Mouse (Mus musculus): ENCODE data around the gene Grb14. TPM values are rescaled to one million over a fixed set of nuclear protein-coding genes. Genes with fewer than 3 reads are reported as not detected.

The Grb14 gene
- total RNA-seq (2012; rRNA removed), result not detected in 2 replicates
- polyA plus RNA-seq (2012; ENCODE audit: insufficient read depth in 1 of 2, insufficient read length in 2 of 2, low read depth in 1 of 2, low replicate concordance in 2 of 2, missing spikeins in 1 of 2), result not detected

DNA sequence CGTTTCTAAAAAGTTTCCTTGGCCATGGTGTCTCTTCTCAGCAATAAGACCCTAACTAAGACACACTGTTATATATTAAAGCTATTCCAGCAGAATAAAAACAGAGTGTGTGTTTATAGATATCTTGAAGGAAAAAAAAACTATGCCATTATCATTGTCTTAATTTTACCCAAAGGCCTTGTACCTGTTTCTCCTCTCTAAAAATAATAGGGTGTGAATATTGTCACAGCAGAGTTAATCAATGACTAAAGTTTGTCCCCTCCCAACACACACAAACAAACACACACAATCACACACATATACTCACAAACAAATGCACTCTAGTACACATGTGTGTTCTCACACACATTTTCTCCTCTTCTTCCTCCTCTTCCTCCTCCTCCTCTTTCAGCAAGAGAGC is at the start of gene Grb14:
Gene Grb14, minus strand, starts transcription at position 101 of the 400 bp plus-strand sequence.
- H3K79me2 ChIP-seq (ENCODE audit: control insufficient read depth, insufficient read depth, low read length, poor library complexity), result no peaks in the 10 kb centered on the region
- H3K9me3 ChIP-seq (replicated peaks; ENCODE audit: insufficient read depth, low read length), result no peaks in the 10 kb centered on the region
- no peak for TF ChIP-seq MXI1 (IDR thresholded peaks at IDR 0.05; ENCODE audit: low read depth, low read length)
- TF ChIP-seq BHLHE40 (IDR thresholded peaks at IDR 0.05; ENCODE audit: borderline replicate concordance, low read depth, low read length), result no peak
- TF ChIP-seq ZC3H11A (IDR thresholded peaks at IDR 0.05; ENCODE audit: low read depth, low read length), result no peak
- TF ChIP-seq ZMIZ1 (IDR thresholded peaks at IDR 0.05; ENCODE audit: low read depth, low read length), result no peak
- TF ChIP-seq MEF2A (IDR thresholded peaks at IDR 0.05; ENCODE audit: extremely low read depth, insufficient replicate concordance, low read depth, low read length, poor library complexity, severe bottlenecking), result no peak
- no peak for TF ChIP-seq RAD21 (IDR thresholded peaks at IDR 0.05; ENCODE audit: low read depth, low read length)
- no peak for TF ChIP-seq POLR2AphosphoS2 (IDR thresholded peaks at IDR 0.05; ENCODE audit: low read length)
- TF ChIP-seq CHD1 (IDR thresholded peaks at IDR 0.05; ENCODE audit: low read depth, low read length), result no peak
- TF ChIP-seq MAZ (IDR thresholded peaks at IDR 0.05; ENCODE audit: low read depth, low read length), result no peak
- no peak for TF ChIP-seq SIN3A (IDR thresholded peaks at IDR 0.05; ENCODE audit: low read length)
- H3K27ac ChIP-seq (ENCODE audit: control insufficient read depth, low read depth, low read length), result no peak within 1 kb of the TSS
- H3K36me3 ChIP-seq (ENCODE audit: control insufficient read depth in 1 of 2, insufficient read depth in 2 of 2, low read length in 2 of 2), result no peaks in the 10 kb centered on the region
- no peak within 1 kb of the TSS for H3K4me3 ChIP-seq (ENCODE audit: control insufficient read depth in 1 of 2, insufficient read depth in 1 of 2, low read depth in 2 of 2, low read length in 2 of 2)
- H3K27me3 ChIP-seq (ENCODE audit: control insufficient read depth in 1 of 2, insufficient read depth in 2 of 2, low read length in 2 of 2), result no peaks in the 10 kb centered on the region
- no peaks in the 10 kb centered on the region for H3K4me1 ChIP-seq (ENCODE audit: control insufficient read depth in 1 of 2, insufficient read depth in 2 of 2, low read length in 2 of 2)
- no peak within 1 kb of the TSS for H3K9ac ChIP-seq (ENCODE audit: control insufficient read depth, low read depth, low read length, poor library complexity, severe bottlenecking)
- no peak for DNase-seq (ENCODE audit: low read depth, low spot score)

DNA sequence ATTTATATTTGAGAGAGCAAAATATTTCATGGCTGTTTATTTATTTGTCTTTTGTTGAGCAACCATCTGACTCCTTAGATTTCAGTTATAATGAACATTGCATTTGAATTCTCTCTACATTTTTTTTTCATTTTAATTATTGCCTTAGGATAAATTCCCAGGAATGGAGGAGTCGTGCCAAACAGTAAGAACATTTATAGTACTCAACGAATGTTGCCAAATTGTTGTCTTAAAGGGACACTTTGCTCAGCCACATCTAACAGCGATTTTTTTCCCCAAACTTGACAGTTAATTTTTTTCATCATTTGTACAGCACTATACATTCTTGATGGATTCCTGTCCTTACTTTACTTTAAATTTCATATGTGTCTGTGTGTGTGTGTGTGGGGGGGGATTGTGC is 47.4 kb upstream of the Grb14 start:
- TF ChIP-seq TAL1 (IDR thresholded peaks at IDR 0.05; ENCODE audit: low read length) (no peak), UBTF (IDR thresholded peaks at IDR 0.05; ENCODE audit: borderline replicate concordance, insufficient read depth, low read depth, low read length) (no peak), E2F4 (IDR thresholded peaks at IDR 0.05; ENCODE audit: borderline replicate concordance, low read depth, low read length) (no peak), ZC3H11A (IDR thresholded peaks at IDR 0.05; ENCODE audit: low read depth, low read length) (no peak), RCOR1 (IDR thresholded peaks at IDR 0.05; ENCODE audit: low read depth, low read length) (no peak), CHD2 (IDR thresholded peaks at IDR 0.05; ENCODE audit: low read length) (no peak), GABPA (IDR thresholded peaks at IDR 0.05; ENCODE audit: low read depth, low read length) (no peak)
- Histone ChIP-seq H3K36me3 (ENCODE audit: control insufficient read depth in 1 of 2, insufficient read depth in 2 of 2, low read length in 2 of 2) (no peaks in the 10 kb centered on the region), H3K9ac (ENCODE audit: control insufficient read depth, low read depth, low read length, poor library complexity, severe bottlenecking) (no peak overlapping the region), H3K79me2 (ENCODE audit: control insufficient read depth, insufficient read depth, low read length, poor library complexity) (no peaks in the 10 kb centered on the region), H3K9me3 (replicated peaks; ENCODE audit: insufficient read depth, low read length) (no peaks in the 10 kb centered on the region), H3K4me1 (ENCODE audit: control insufficient read depth in 1 of 2, insufficient read depth in 2 of 2, low read length in 2 of 2) (no peaks in the 10 kb centered on the region), H3K27ac (ENCODE audit: control insufficient read depth, low read depth, low read length) (no peak overlapping the region), H3K27me3 (ENCODE audit: control insufficient read depth in 1 of 2, insufficient read depth in 2 of 2, low read length in 2 of 2) (no peaks in the 10 kb centered on the region), H3K4me3 (ENCODE audit: control insufficient read depth in 1 of 2, insufficient read depth in 1 of 2, low read depth in 2 of 2, low read length in 2 of 2) (no peak overlapping the region)
- DNase-seq (ENCODE audit: low read depth, low spot score), result no peak

All from MEL (cell line).